Mouse (Mus musculus) T-helper 2 cell (primary cell): ENCODE measurements around the gene Ogdhl.

Experiments used
- in situ Hi-C: fragments of 300-600 bp; cut with MboI, MseI; formaldehyde crosslinking; loops from one replicate; pipeline ENCODE4 v1.15.1; 2025; ENCODE audit warnings: high pct_unique_total_duplicates

Ogdhl gene

DNA sequence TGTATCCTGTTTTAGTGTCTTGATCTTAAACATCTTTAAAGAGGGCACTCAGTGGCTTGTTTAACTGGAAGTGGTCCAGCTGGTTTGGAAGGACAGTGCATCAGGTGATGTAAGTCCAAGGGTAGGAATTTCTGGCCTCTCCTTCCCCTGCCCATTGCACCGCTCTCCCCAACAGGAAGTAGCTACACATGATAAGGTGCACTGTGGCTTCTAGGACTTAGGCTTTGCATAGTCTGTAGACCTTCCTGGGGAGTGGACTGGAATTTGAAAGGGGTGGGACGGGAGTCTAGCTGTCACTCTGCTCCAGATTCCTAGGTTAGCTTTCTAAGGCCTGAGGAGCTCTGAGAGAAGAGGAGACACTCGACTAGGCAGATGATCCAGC is 58.3 kb downstream of the Ogdhl start:
- in situ Hi-C loops = no loop called here

DNA sequence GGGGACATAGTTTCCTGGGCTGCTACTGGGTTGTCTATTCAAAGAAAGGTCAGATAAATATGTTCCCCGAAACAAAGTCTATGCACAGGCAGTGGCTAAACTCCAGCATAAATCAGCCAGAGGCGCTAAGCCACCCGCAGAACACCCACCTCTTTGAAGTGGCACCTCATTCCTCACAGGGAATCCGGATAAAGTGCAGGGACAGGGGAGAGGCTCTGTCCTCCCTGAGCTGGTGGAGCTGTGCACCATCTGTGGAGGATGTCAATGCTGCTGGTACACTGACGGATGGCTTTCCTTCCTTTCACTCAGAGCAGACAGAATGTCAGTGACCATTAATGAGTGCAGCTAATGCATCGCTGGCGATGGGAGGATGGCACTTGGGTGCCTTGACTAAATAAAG is 59.2 kb downstream of the Ogdhl start:
- in situ Hi-C loops = no loop called here

- in situ Hi-C loops = no loop called here
These were observed 59.8 kb downstream of the Ogdhl start for GRCm38 (mm10) chr14:32381619-32382018.

GRCm38 (mm10) chr14:32388196-32388595 is 66.4 kb downstream of the Ogdhl start, which contains the start of gene 1700024G13Rik:
TSS of gene 1700024G13Rik (minus strand) at chr14:32388391.
- in situ Hi-C loops = no loop called here
